Mouse (Mus musculus): ENCODE data around the gene Insr.
"Not testable (repeated sequence)": the region's sequence is repeated elsewhere in the genome, so short reads cannot be mapped to it uniquely, and the experiment has no call there.

Insr gene

DNA sequence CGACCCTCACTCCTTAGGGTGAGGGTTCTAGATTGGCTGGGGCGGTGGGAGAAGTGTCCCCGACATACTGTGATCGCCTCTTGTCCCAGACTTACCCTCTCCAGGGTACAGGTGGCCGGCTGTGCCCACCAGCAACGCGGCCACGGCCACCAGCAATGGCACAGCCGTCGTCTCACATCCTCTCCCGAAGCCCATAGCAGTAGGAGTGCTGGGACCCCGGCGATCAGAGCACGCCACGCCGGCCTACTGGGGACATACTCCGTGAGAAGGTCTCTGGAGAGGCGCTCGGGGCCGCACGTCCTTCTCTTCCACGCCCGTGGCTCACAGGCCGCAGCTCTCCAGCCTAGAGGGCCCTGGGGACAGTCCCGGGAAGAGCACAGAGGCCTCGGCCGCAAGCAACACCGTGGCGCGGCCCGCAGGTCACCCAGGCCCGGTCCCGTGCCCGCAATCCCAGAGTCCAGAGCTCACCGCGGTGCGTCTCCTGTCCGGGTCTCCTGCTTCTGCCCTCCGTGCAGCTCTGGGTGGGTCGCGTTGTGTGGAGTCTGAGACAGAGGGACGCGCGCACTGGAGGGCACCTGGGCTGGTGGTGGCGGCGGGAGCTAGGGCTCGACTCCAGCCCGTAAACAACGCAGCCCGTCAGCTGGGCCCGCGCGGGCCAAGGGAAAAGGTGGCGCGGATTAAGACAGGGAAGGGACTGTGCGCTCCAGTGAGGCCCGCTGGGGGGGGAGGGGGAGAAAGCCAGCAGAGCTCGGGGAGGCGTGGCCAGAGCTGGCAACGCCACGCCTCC, at the start of gene Insr:
Gene Insr, minus strand, starts transcription at position 684 of the 787 bp plus-strand sequence.
- peak; percentile 94 for DNase-seq (ENCODE audit: low read depth, low spot score)

DNA sequence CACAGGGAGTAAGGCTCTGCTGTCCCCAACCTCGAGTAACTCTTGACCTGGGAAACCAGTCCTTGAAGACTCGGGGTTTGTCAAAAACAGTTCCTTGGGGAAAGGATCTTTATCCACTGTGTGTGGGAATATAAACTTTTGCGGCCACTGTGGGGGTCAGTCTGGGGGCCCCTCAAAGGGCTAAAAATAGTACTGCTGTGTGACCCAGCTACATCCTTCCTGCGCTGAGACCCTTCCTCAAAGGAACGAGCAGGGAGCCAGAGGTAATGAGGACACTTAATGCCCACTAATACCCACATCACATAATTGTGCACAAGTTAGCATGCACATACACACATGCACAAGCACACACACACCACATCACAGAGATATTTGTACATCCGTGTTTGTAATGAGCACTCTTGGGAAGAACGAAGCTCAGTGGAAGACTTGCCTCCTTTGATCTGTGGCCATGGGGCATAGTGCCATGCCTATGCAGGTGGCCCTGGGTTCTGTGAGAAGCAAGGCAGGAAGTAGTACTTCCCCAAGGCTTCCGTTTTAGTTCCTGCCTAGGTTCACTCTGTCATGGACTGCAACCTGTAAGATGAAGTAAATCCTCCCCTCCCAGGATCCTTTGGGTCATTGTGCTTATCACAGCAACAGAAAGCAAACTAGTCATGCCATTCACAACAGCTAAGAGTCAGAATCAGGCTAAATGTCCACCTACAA, 48.3 kb upstream of the Insr start:
- no peak for DNase-seq (ENCODE audit: low read depth, low spot score)

DNA sequence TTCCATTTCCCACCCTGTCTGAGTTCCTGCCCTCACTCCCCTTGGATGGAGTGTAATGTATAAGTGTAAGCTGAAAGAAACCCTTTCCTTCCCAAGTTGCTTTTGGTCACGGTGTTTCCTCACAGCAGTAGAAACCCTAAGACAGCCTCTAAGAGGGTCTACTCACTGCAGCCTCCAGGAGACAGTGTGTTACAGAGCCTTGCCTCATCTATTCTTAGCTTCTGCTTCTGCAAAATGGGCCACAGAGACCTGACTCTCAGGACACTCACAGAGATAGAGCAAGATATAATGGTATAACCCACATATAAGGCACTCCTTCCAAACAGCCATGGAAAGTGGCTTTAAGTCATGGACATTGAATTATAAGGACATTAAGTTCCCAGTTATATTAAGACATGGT, 47.6 kb upstream of the Insr start:
- no peak for DNase-seq (ENCODE audit: low read depth, low spot score)

DNA sequence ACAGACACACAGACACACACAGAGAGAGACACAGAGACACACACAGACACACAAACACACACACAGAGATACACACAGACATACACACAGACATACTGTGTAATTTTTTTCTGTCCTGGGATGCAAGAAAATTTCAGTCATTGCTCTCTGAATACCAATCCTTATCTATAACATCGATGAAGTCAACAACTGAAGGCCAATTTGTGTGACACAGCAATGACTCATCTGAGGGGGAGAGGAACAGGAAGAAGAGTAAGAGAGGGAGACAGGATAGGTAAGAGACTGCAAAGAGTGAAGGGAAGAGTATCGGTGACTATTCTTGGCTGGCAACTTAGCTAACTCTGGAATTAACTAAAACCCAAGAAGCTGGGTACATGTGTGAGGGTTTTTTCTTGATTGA, 44.8 kb upstream of the Insr start:
- no peak for DNase-seq (ENCODE audit: low read depth, low spot score)

- DNase-seq (ENCODE audit: low read depth, low spot score): not testable (repeated sequence)
Observed at GRCm38 (mm10) chr8:3319267-3319666, 39.9 kb upstream of the Insr start.

GRCm38 (mm10) chr8:3316585-3316984, 37.2 kb upstream of the Insr start:
- DNase-seq (ENCODE audit: low read depth, low spot score): no peak

- no peak for DNase-seq (ENCODE audit: low read depth, low spot score)
Observed at GRCm38 (mm10) chr8:3314345-3314744, 34.9 kb upstream of the Insr start.

DNA sequence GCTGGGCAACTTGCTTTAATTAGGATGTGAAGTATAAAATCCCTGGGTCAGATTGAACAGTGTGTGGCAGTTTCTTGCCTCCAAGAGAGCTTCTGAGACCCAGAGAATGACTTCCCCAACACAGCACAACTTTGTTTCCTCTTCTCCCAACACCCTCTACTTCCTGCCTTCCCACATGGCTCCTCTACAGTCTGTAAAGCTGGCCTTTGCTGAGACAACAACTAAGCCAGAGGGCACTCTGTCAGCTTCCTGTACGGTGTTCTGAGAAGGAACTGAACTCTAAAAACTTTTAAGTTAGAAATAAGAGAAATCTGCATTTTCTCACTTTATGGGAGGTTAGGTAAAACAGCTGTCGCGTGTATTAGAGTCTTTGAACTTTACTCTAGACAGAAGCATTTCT, 34.4 kb upstream of the Insr start:
- no peak for DNase-seq (ENCODE audit: low read depth, low spot score)

DNA sequence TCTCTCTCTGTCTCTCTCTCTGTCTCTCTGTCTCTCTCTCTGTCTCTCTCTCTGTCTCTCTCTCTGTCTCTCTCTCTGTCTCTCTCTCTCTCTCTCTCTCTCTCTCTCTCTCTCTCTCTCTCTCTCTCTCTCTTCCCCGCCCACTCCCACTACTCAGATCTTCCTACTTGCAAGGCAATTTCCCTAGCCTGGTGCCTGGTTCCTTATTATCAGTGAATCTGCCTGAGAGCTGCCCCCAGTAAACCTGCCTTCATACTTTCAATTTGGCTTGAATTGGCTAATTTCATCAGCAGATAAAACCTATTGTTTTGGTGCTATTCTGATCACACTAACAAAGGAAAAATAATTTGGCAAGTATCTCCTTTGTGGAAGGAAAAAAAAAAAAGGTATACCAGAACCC, 34.0 kb upstream of the Insr start:
- not testable (repeated sequence) for DNase-seq (ENCODE audit: low read depth, low spot score)

DNA sequence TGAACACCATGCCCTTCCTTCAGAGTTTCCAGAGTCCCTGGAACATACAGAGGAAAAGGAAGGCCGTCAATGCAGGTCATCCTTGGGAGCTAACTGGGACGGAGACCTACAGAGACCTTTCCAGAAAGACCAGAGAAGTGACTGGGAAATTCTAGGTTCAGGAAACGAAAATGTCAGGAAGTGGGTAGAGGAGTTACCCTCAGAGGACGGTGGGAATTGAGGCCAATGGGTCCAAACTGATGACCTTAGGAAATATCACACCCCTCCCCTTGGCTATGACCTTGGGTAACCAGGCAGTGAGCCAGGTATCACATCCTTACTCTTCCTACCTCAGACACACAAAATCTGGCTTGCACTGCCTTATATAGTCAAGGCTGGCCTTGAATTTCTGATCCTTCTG, 32.1 kb upstream of the Insr start:
- DNase-seq (ENCODE audit: low read depth, low spot score): no peak

- DNase-seq (ENCODE audit: low read depth, low spot score): no peak
Observed at GRCm38 (mm10) chr8:3309636-3310035, 30.2 kb upstream of the Insr start.

DNA sequence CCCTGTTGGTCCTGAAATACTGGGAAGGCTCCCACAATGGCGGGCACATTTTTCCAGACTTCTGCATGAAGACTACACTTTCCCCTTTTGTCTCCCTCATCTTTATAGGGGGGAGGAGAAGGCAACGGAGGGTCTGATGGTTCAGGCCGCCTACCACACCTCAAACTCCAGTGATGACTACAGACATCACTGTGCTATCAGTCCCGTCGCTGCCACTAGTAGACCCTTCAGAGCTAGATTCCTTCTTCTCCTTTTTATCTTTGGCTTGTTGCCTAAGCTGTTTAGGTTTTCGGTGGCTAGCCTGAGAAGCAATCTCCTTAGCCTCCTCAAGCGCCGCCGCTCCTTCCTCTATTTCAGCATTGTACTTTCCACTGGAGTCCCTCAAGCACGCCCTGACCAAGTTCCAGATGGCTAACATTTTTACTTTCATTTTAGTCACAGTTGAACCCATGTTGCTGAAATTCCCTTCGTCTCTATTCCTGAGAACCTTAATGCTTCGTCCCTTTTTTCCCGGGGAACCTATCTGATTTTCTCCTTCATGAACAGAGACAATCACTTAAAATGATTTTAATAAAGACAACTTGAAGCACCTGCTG, 28.9 kb upstream of the Insr start:
- DNase-seq (ENCODE audit: low read depth, low spot score): not testable (repeated sequence)

- DNase-seq (ENCODE audit: low read depth, low spot score): no peak
Observed at GRCm38 (mm10) chr8:3302131-3302530, 22.7 kb upstream of the Insr start.

GRCm38 (mm10) chr8:3299322-3299721, 19.9 kb upstream of the Insr start:
- DNase-seq (ENCODE audit: low read depth, low spot score): no peak

GRCm38 (mm10) chr8:3285824-3286223, 6.4 kb upstream of the Insr start:
- DNase-seq (ENCODE audit: low read depth, low spot score): no peak

DNA sequence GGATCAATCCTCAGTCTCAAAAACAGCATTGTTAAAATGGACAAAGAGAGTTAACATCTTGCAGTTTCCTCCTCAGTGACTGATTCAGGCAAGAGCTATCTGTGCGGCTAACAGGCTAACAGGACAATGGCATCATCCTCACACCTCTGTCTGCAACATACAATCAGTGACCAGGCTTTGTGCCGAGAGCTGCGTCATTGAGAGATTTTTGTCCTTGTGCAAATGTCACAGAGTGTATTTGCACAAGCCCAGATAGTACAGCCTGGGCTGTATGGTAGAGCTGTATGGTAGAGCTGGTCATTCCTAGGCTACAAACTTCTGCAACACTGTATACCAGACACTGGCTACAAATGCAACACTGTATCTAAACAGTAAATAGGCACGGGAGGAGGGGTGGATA, 5.2 kb upstream of the Insr start:
- no peak for DNase-seq (ENCODE audit: low read depth, low spot score)

DNA sequence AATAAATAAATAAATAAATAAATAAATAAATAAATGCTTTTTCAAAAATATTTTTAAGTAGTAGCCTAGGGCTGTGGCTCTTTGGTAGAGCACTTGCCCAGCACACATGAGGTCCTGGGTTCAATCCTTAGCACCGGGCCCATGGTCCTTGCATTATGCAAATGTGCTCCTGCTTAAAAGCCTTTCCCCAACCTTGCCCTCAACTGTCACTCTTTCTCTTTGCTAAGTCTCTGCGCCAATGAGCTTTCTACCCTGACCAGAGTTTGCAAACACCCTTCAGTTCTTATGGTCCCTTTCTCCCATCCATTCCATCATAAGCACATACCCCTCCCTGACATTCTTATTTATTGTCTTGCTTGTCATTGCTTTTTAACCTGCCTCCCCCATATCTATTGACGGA, 1.9 kb upstream of the Insr start:
- no peak for DNase-seq (ENCODE audit: low read depth, low spot score)

GRCm38 (mm10) chr8:3280266-3280910, 971 bp upstream of the Insr start:
- DNase-seq (ENCODE audit: low read depth, low spot score): peak; percentile 10

DNA sequence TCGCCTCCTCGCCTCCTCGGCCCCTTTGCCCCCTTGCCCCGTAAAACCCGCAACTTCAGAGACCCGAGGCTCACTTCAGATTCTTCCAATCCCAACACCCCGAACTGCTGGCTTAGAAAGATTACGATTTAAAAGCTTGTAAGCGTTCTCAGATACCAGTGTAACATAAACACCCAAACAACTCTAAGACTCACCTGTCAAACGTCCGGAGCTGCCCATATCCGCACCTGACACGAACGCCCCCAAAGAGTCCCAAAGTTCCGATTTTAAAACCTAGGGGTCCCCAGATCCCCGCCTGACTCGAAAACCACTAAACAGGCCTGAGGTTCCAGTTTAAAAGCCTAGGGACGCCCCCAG, 282 bp upstream of the Insr start:
- DNase-seq (ENCODE audit: low read depth, low spot score): no peak

GRCm38 (mm10) chr8:3278181-3278820, 1.1 kb downstream of the Insr start:
- peak; percentile 9 for DNase-seq (ENCODE audit: low read depth, low spot score)

DNA sequence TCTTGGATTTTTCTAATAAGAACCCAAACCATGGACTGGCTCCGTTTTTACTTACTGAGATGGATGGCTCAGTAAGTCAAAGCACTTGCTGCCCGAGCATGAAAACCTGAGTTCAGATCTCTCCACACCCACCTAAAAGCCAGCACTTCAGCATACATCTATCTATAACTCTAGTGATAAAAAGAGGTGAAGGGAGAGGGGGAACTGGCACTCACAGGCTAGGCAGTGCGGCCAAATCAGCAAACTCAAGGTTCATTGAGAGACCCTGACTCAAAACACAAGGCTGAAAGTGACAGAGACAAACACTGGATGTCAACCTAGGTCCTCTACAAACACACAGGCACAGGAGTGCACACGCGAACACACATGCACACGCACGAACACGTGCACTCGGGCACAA, 2.2 kb downstream of the Insr start:
- DNase-seq (ENCODE audit: low read depth, low spot score): no peak

GRCm38 (mm10) chr8:3276009-3276408, 3.4 kb downstream of the Insr start:
- no peak for DNase-seq (ENCODE audit: low read depth, low spot score)

Data from R1 (cell line).